Mouse (Mus musculus) splenic B cell, adult 2 months (primary cell): ENCODE measurements around the gene Ssbp4.
"Not testable (repeated sequence)": the region's sequence is repeated elsewhere in the genome, so short reads cannot be mapped to it uniquely, and the experiment has no call there.

Experiments used
- DNase-seq: peaks from one replicate; pipeline ENCODE4 v3.0.0-alpha.2; 2011; ENCODE audit warnings: low read depth, low spot score
- H3K27me3 ChIP-seq: 2 replicates; pipeline ENCODE4 v1.6.1; 2012; ENCODE audit warnings: mild to moderate bottlenecking, low read length, moderate library complexity, mixed read lengths; ENCODE audit not compliant: control insufficient read depth, poor library complexity, insufficient read depth, severe bottlenecking
- H3K36me3 ChIP-seq: 2 replicates; pipeline ENCODE4 v1.6.1; 2012; ENCODE audit warnings: mild to moderate bottlenecking, low read length, moderate library complexity, mixed read lengths; ENCODE audit not compliant: control insufficient read depth, poor library complexity, insufficient read depth, severe bottlenecking

Gene Ssbp4

GRCm38 (mm10) chr8:70595811-70596210, 12.9 kb downstream of the Ssbp4 start:
- Histone ChIP-seq H3K27me3 (no peaks in the 10 kb centered on the region), H3K36me3 (no peaks in the 10 kb centered on the region)
- DNase-seq: no peak

GRCm38 (mm10) chr8:70594621-70595564, 13.8 kb downstream of the Ssbp4 start:
- Histone ChIP-seq H3K27me3 (no peaks in the 10 kb centered on the region), H3K36me3 (no peaks in the 10 kb centered on the region)
- DNase-seq: peak; percentile 60

GRCm38 (mm10) chr8:70593961-70594609, 14.6 kb downstream of the Ssbp4 start, which contains the start of gene Isyna1:
TSS of gene Isyna1 (plus strand) at chr8:70594373.
- peak; percentile 97 for DNase-seq
- no peaks in the 10 kb centered on the region for H3K27me3 ChIP-seq
- H3K36me3 ChIP-seq: no peaks in the 10 kb centered on the region

- no peaks in the 10 kb centered on the region for H3K36me3 ChIP-seq
- no peaks in the 10 kb centered on the region for H3K27me3 ChIP-seq
- no peak for DNase-seq
Observed at GRCm38 (mm10) chr8:70593173-70593572, 15.5 kb downstream of the Ssbp4 start.

- H3K27me3 ChIP-seq: no peaks in the 10 kb centered on the region
- H3K36me3 ChIP-seq: no peaks in the 10 kb centered on the region
- no peak for DNase-seq
Observed at GRCm38 (mm10) chr8:70591569-70591968, 17.1 kb downstream of the Ssbp4 start.

- not testable (repeated sequence) for H3K36me3 ChIP-seq, DNase-seq, H3K27me3 ChIP-seq
Observed at GRCm38 (mm10) chr8:70587955-70588354, 20.7 kb downstream of the Ssbp4 start.

- Histone ChIP-seq H3K36me3 (peaks cover 8% of the 10 kb centered on the region), H3K27me3 (no peaks in the 10 kb centered on the region)
- peak; percentile 72 for DNase-seq
Observed at GRCm38 (mm10) chr8:70585258-70585652, 23.4 kb downstream of the Ssbp4 start.

- no peak for DNase-seq
- no peaks in the 10 kb centered on the region for H3K27me3 ChIP-seq
- peaks cover 8% of the 10 kb centered on the region for H3K36me3 ChIP-seq
Observed at GRCm38 (mm10) chr8:70584606-70585257, 23.9 kb downstream of the Ssbp4 start.

- Histone ChIP-seq H3K27me3 (no peaks in the 10 kb centered on the region), H3K36me3 (peaks cover 8% of the 10 kb centered on the region)
- DNase-seq: no peak
Observed at GRCm38 (mm10) chr8:70583476-70584387, 24.9 kb downstream of the Ssbp4 start.

- H3K36me3 ChIP-seq: peaks cover 3% of the 10 kb centered on the region; the same call in 1 of the 2 replicates
- no peaks in the 10 kb centered on the region for H3K27me3 ChIP-seq
- no peak for DNase-seq
Observed at GRCm38 (mm10) chr8:70577207-70577606, 31.5 kb downstream of the Ssbp4 start.

- no peak for DNase-seq
Observed at GRCm38 (mm10) chr8:70574915-70575314, 33.8 kb downstream of the Ssbp4 start.

GRCm38 (mm10) chr8:70574302-70574701, 34.4 kb downstream of the Ssbp4 start:
- DNase-seq: no peak
- Histone ChIP-seq H3K36me3 (peaks cover 1% of the 10 kb centered on the region; the same call in 1 of the 2 replicates), H3K27me3 (no peaks in the 10 kb centered on the region)

More at GRCm38 (mm10) chr8:70574915-70575314, 33.8 kb downstream of the Ssbp4 start:
- no peaks in the 10 kb centered on the region for H3K27me3 ChIP-seq
- peaks cover 1% of the 10 kb centered on the region; the same call in 1 of the 2 replicates for H3K36me3 ChIP-seq

GRCm38 (mm10) chr8:70570990-70571389, 37.7 kb downstream of the Ssbp4 start:
- H3K36me3 ChIP-seq: no peaks in the 10 kb centered on the region
- no peak for DNase-seq
- H3K27me3 ChIP-seq: no peaks in the 10 kb centered on the region

GRCm38 (mm10) chr8:70570360-70570759, 38.3 kb downstream of the Ssbp4 start:
- DNase-seq: no peak
- no peaks in the 10 kb centered on the region for H3K36me3 ChIP-seq
- H3K27me3 ChIP-seq: no peaks in the 10 kb centered on the region
